Mouse (Mus musculus) heart, postnatal 0 days (tissue): ENCODE data around the gene Rcn1. TPM values are rescaled to one million over a fixed set of nuclear protein-coding genes. Genes with fewer than 3 reads are reported as not detected.

ENCODE experiments used
- ATAC-seq: fragments of 200-750 bp; cut with Nextera tagmentation; 2 replicates; pipeline ENCODE4 v1.8.0; 2017; ENCODE audit warnings: low read depth, moderate number of reproducible peaks, moderate library complexity; ENCODE audit not compliant: insufficient read depth
- DNase-seq: peaks from one replicate; pipeline ENCODE4 v3.0.0-alpha.2; 2016; ENCODE audit warnings: low spot score
- H3K27ac ChIP-seq: fragments of 300-500 bp; sonication (generic); 2 replicates; pipeline ENCODE4 v1.5.1; 2014; ENCODE audit warnings: low read depth, mild to moderate bottlenecking
- H3K27me3 ChIP-seq: fragments of 300-500 bp; sonication (generic); 2 replicates; pipeline ENCODE4 v1.6.1; 2014; ENCODE audit warnings: low read length, mixed read lengths; ENCODE audit not compliant: control insufficient read depth, insufficient read depth
- H3K36me3 ChIP-seq: fragments of 300-500 bp; sonication (generic); replicated peaks from 2 replicates; pipeline ENCODE4 v1.6.1; 2014; ENCODE audit warnings: low read length, mixed read lengths; ENCODE audit not compliant: control insufficient read depth, insufficient read depth
- H3K4me1 ChIP-seq: fragments of 300-500 bp; sonication (generic); 2 replicates; pipeline ENCODE4 v1.6.1; 2014; ENCODE audit warnings: antibody characterized with exemption; ENCODE audit not compliant: control insufficient read depth, insufficient read depth
- H3K4me2 ChIP-seq: fragments of 300-500 bp; sonication (generic); 2 replicates; pipeline ENCODE4 v1.6.1; 2014; ENCODE audit warnings: low read depth, mild to moderate bottlenecking, low read length, moderate library complexity
- H3K4me3 ChIP-seq: fragments of 300-500 bp; sonication (generic); 2 replicates; pipeline ENCODE4 v1.5.1; 2014; ENCODE audit warnings: low read depth, low read length
- H3K9ac ChIP-seq: fragments of 300-500 bp; sonication (generic); replicated peaks from 2 replicates; pipeline ENCODE4 v1.6.1; 2014; ENCODE audit warnings: low read depth, low read length, mixed read lengths
- H3K9me3 ChIP-seq: fragments of 300-500 bp; sonication (generic); replicated peaks from 2 replicates; pipeline ENCODE4 v1.6.1; 2016; ENCODE audit warnings: low read length; ENCODE audit not compliant: control insufficient read depth
- CTCF ChIP-seq: IDR thresholded peaks from 2 replicates; pipeline ENCODE4 v1.5.1; 2016; ENCODE audit warnings: antibody characterized with exemption, control low read depth, low read depth
- EP300 ChIP-seq: IDR thresholded peaks from 2 replicates; pipeline ENCODE4 v1.6.1; 2016; ENCODE audit warnings: antibody characterized with exemption, low read depth
- WGBS: fragments of 180-500 bp; shearing (Covaris S2); extraction: QIAGEN DNeasy Blood & Tissue Kit; methylation state at CpG from one replicate; pipeline ENCODE4 v1.1.7; 2014; 5-methylcytosine and 5-hydroxymethylcytosine counted together
- polyA plus RNA-seq: library from polyadenylated mRNA; unstranded; fragments of >200 nt; fragmentation: Nextera tagmentation; extraction: Ambion mirVana; gene quantifications from 2 replicates; pipeline ENCODE4 v1.2.1, GENCODE M21; 2015
- total RNA-seq: library from RNA; depleted of rRNA; stranded (reverse); fragments of >200 nt; gene quantifications from 2 replicates; pipeline ENCODE4 v1.2.3, GENCODE M21; 2014; ENCODE audit warnings: low replicate concordance

Rcn1 gene
- total and polyA plus RNA-seq, 2 experiments from 2014 or later = 34.5 to 54.0 TPM

DNA sequence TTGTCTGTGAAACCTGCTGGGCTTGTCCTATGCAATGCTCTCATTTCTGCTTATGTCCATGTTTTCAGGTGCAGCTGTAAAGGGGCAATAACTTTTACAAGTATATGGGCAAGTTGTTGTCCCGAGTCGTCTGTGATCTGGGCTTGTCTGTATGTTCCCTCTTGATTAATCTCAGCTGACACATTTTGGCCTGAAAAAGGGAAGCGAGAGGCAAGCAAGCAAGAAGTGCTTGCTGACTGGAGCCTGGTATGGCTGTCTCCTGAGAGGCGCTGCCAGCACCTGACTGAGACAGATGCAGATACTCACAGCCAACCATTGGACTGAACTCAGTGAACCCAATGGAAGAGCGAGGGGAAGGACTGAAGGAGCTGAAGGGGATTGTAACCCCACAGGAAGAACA, 18.5 kb upstream of the Rcn1 start:
- ATAC-seq = no peak
- TF ChIP-seq EP300 = no peak
- no peak for TF ChIP-seq CTCF
- Histone ChIP-seq H3K27me3 (no peaks in the 10 kb centered on the region), H3K27ac (no peak overlapping the region), H3K4me1 (no peaks in the 10 kb centered on the region), H3K36me3 (no peaks in the 10 kb centered on the region), H3K9me3 (no peaks in the 10 kb centered on the region), H3K4me3 (no peak overlapping the region), H3K9ac (no peak overlapping the region), H3K4me2 (no peak overlapping the region)
- DNase-seq = no peak
- 73% methylated on average over 5 of the region's 5 CpGs for WGBS

DNA sequence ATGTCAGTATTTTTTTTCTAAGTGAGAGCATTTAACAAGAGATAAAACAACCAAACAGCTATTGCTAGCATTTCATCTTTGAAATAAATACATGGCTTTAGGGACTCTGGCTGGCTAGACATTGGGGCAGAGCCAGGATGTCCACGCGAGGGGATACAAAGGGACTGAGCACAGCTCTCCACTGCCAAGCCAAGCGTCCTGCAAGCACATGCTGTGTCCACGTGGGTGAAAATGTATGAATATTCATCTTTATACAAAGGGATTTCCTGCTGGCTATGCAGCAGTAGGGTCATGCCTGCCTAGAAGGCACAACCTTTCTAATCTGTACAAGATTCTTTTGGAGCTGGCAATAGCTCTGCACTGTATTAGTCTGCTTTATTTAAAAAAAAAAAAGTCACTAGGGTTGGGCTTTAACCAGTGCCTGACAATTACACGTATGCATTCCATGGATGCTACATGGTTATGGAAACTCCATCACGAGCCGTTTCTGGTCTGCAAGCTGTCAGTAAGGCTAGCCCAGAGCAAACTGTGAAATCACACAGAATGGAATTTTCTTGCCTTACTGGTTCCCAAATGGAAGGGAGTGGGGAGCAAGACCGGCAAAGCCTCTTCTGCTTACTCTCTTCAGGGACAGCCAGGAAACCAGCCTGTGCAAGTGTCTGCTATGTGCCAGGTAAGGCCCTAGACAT, 17.7 kb upstream of the Rcn1 start:
- ATAC-seq (no peak), DNase-seq (no peak)
- H3K9me3 ChIP-seq = no peaks in the 10 kb centered on the region
- WGBS = 49% methylated on average over 8 of the region's 8 CpGs
- no peak for TF ChIP-seq EP300
- TF ChIP-seq CTCF = no peak
- no peaks in the 10 kb centered on the region for H3K36me3 ChIP-seq
- H3K4me2 ChIP-seq = no peak overlapping the region
- no peak overlapping the region for H3K4me3 ChIP-seq
- H3K4me1 ChIP-seq = no peaks in the 10 kb centered on the region
- H3K27ac ChIP-seq = no peak overlapping the region
- no peaks in the 10 kb centered on the region for H3K27me3 ChIP-seq
- no peak overlapping the region for H3K9ac ChIP-seq

DNA sequence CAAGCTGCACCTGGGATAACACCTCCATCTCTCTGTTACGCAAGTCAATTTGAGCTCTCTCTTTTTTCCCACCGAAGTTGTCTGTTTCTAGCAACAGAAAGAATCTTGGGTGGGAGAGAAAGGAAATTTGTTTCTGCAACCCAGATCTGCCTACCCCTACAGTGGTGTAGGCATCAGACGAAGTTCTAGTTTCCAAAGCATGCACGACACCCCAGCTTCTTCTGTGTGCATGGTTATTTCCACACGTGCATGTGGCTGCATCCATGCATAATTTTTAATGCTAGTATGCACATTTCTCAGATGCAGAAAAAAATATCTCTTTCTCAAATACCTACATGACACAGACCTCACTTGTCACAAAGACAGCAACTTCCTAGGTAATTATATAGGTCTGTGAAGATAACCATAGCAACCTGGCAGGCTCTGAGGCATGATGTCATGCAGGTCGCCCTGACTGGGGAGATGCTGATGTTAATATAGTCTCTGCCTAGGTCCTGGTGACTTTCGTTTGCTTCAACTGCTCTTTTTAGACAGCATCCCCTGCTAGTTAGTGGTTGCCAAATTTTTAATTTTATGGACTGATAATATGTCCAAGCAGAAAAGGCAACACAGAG, 17.0 kb upstream of the Rcn1 start:
- Histone ChIP-seq H3K27me3 (no peaks in the 10 kb centered on the region), H3K4me3 (no peak overlapping the region), H3K9ac (no peak overlapping the region), H3K4me2 (no peak overlapping the region), H3K4me1 (no peaks in the 10 kb centered on the region), H3K9me3 (no peaks in the 10 kb centered on the region), H3K36me3 (no peaks in the 10 kb centered on the region), H3K27ac (no peak overlapping the region)
- TF ChIP-seq EP300 = no peak
- no peak for TF ChIP-seq CTCF
- no peak for ATAC-seq
- no peak for DNase-seq
- 63% methylated on average over 7 of the region's 7 CpGs for WGBS

DNA sequence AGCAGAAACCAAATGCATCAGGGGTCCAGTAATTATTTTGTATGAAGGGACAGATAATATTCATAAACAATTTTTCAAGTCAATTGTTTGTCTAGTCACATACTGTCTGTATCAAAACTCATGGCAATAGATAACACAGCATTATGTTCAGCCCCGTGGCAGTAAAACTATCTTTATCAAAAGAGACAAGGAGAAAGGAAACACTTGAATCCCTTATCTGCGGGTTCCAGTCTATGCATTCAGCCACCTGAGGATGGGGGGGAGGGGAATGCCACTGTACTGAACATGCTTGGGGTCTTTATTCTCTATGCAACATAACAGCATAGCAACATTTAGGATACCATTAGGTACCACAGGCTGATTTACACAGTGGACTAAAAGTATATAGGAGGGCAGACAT, 15.2 kb upstream of the Rcn1 start:
- Histone ChIP-seq H3K9me3 (no peaks in the 10 kb centered on the region), H3K4me1 (no peaks in the 10 kb centered on the region), H3K27ac (no peak overlapping the region), H3K9ac (no peak overlapping the region), H3K4me2 (no peak overlapping the region), H3K27me3 (no peaks in the 10 kb centered on the region), H3K36me3 (no peaks in the 10 kb centered on the region), H3K4me3 (no peak overlapping the region)
- TF ChIP-seq CTCF (no peak), EP300 (no peak)
- 24% methylated on average over 2 of the region's 2 CpGs for WGBS
- ATAC-seq (no peak), DNase-seq (no peak)

DNA sequence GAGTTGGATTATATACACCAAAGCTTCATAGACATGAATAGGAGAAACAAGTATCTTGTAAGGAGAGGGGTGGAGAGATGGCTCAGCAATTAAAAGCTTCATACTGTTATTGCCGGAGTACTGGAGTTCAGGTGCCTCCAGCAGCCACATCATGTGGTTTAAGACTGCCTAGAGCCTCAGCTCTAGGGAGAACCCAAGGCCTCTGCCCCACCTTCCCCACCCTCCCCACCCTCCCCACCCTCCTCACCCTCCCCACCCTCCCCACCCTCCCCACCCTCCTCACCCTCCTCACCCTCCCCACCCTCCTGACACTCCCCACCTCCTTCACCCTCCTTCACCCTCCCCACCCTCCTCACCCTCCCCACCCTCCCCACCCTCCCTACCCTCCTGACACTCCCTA, 10.1 kb upstream of the Rcn1 start:
- ATAC-seq = no peak
- 94% methylated on average over 1 of the region's 1 CpGs for WGBS
- no peak for TF ChIP-seq EP300
- no peak for TF ChIP-seq CTCF

DNA sequence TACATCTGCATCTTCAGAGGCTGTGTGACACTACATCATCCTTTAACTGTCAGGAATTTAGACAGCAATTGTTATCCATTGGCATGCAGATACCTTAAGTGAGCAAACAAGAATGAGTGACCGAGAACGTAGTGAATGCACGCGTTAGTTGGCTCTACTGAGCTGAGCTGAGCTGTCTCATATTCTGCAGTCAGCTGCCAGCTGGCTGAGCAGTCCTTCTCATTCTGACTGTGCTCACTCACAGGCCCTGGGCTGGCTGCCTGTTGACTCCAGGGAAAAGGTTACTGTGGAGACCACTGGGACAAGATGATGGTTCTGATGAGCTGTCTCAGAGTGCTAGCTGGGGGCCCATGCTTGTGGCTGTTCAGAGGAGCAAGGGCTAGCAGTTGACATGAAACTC, 9.4 kb upstream of the Rcn1 start:
- no peaks in the 10 kb centered on the region for H3K27me3 ChIP-seq
- no peak overlapping the region for H3K4me3 ChIP-seq
- no peak overlapping the region for H3K27ac ChIP-seq
- 24% methylated on average over 4 of the region's 4 CpGs for WGBS
- TF ChIP-seq EP300 (no peak), CTCF (no peak)
- no peak for DNase-seq
- no peak overlapping the region for H3K9ac ChIP-seq
- peak; percentile 58 for ATAC-seq
- no peaks in the 10 kb centered on the region for H3K9me3 ChIP-seq
- no peaks in the 10 kb centered on the region for H3K4me1 ChIP-seq
- no peaks in the 10 kb centered on the region for H3K36me3 ChIP-seq
- no peak overlapping the region for H3K4me2 ChIP-seq

More for the DNA sequence above, 10.1 kb upstream of the Rcn1 start:
- H3K27me3 ChIP-seq = no peaks in the 10 kb centered on the region
- no peak overlapping the region for H3K4me2 ChIP-seq
- DNase-seq = no peak
- no peak overlapping the region for H3K27ac ChIP-seq
- no peaks in the 10 kb centered on the region for H3K4me1 ChIP-seq
- no peak overlapping the region for H3K4me3 ChIP-seq
- no peak overlapping the region for H3K9ac ChIP-seq
- no peaks in the 10 kb centered on the region for H3K9me3 ChIP-seq
- no peaks in the 10 kb centered on the region for H3K36me3 ChIP-seq
